Mouse (Mus musculus) hindbrain, embryonic 11.5 days (tissue): ENCODE measurements around the gene Cdk15. TPM values are rescaled to one million over a fixed set of nuclear protein-coding genes. Genes with fewer than 3 reads are reported as not detected.

Experiments
- ATAC-seq: fragments of 200-750 bp; cut with Nextera tagmentation; 2 replicates; pipeline ENCODE4 v1.8.0; 2017; ENCODE audit warnings: mild to moderate bottlenecking, moderate TSS enrichment, moderate library complexity; ENCODE audit not compliant: low FRiP score
- DNase-seq: peaks from one replicate; pipeline ENCODE4 v3.0.0-alpha.2; 2015; ENCODE audit warnings: low spot score
- H3K27ac ChIP-seq: fragments of 300-500 bp; sonication (generic); 2 replicates; pipeline ENCODE4 v1.5.1; 2014; ENCODE audit warnings: mild to moderate bottlenecking, low read depth, low read length
- H3K27me3 ChIP-seq: fragments of 300-500 bp; sonication (generic); 2 replicates; pipeline ENCODE4 v1.6.1; 2014; ENCODE audit warnings: mild to moderate bottlenecking, low read length, moderate library complexity, mixed read lengths; ENCODE audit not compliant: control insufficient read depth, insufficient read depth
- H3K36me3 ChIP-seq: fragments of 300-500 bp; sonication (generic); 2 replicates; pipeline ENCODE4 v1.6.1; 2014; ENCODE audit warnings: mild to moderate bottlenecking, low read length, moderate library complexity, mixed read lengths; ENCODE audit not compliant: control insufficient read depth, insufficient read depth
- H3K4me1 ChIP-seq: fragments of 300-500 bp; sonication (generic); replicated peaks from 2 replicates; pipeline ENCODE4 v1.6.1; 2014; ENCODE audit warnings: low read length, mixed read lengths; ENCODE audit not compliant: control insufficient read depth, insufficient read depth
- H3K4me2 ChIP-seq: fragments of 300-500 bp; sonication (generic); replicated peaks from 2 replicates; pipeline ENCODE4 v1.6.1; 2014; ENCODE audit warnings: mild to moderate bottlenecking, low read depth, low read length
- H3K4me3 ChIP-seq: fragments of 300-500 bp; sonication (generic); 2 replicates; pipeline ENCODE4 v1.5.1; 2014; ENCODE audit warnings: low read depth, low read length
- H3K9ac ChIP-seq: fragments of 300-500 bp; sonication (generic); 2 replicates; pipeline ENCODE4 v1.6.1; 2014; ENCODE audit warnings: low read depth, low read length
- H3K9me3 ChIP-seq: fragments of 300-500 bp; sonication (generic); 2 replicates; pipeline ENCODE4 v1.6.1; 2016; ENCODE audit warnings: low read length; ENCODE audit not compliant: control insufficient read depth
- WGBS: fragments of 180-500 bp; shearing (Covaris S2); extraction: QIAGEN DNeasy Blood & Tissue Kit; methylation state at CpG from one replicate; pipeline ENCODE4 v1.1.7; 2014; 5-methylcytosine and 5-hydroxymethylcytosine counted together
- polyA plus RNA-seq: library from polyadenylated mRNA; unstranded; fragments of >200 nt; fragmentation: Nextera tagmentation; extraction: Ambion mirVana; gene quantifications from 2 replicates; pipeline ENCODE4 v1.2.1, GENCODE M21; 2014

Cdk15 gene
- polyA plus RNA-seq, 1 experiment from 2014 or later, result 1.8 TPM

DNA sequence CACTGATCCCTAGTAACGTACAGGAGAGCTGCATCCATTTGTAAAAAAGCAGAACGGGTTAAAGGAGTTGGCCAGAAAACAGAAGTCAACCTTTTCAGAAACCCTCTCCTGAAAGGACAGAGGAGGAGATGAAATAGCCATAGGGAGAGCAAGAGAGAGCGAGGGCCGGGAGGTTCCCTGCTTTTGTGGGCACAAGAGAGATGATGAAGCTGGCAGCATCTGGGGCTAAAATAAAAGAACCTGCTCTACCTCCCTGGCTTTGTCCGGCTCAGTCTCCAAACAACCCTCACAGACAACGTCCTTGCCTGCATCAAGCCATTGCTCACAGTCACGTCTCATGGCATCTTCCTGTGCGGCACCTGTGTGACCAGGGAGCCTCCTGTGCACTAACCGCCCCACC lies 102.4 kb downstream of the Cdk15 start:
- no peak for DNase-seq
- Histone ChIP-seq H3K4me1 (no peaks in the 10 kb centered on the region), H3K9me3 (no peaks in the 10 kb centered on the region), H3K4me2 (no peak overlapping the region), H3K9ac (no peak overlapping the region), H3K36me3 (no peaks in the 10 kb centered on the region), H3K27ac (no peak overlapping the region), H3K27me3 (no peaks in the 10 kb centered on the region), H3K4me3 (no peak overlapping the region)
- ATAC-seq, result no peak
- 90% methylated on average over 9 of the region's 9 CpGs for WGBS

DNA sequence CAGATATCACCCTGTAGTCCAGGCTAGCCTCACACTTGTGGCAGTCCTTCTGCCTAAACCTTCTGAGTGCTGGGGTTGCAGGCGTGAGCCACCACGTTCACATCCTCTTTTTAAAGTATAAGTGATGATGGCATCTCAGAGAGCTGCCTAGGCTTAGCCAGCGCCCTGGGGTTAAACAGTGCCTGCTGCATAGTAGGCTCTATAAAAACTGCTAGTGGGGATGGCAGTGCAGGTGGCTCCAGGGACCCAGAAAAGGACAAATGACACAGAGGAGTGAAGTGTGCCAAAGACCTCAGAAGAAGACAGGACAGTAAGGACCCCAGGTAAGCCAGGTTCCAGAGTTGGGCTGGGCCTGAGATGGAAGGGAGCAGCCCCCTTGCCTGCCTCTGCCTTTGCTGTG lies 104.1 kb downstream of the Cdk15 start:
- H3K36me3 ChIP-seq, result no peaks in the 10 kb centered on the region
- ATAC-seq (no peak), DNase-seq (no peak)
- H3K9me3 ChIP-seq, result no peaks in the 10 kb centered on the region
- 77% methylated on average over 3 of the region's 3 CpGs for WGBS
- H3K27me3 ChIP-seq, result no peaks in the 10 kb centered on the region
- no peaks in the 10 kb centered on the region for H3K4me1 ChIP-seq
- no peak overlapping the region for H3K4me2 ChIP-seq
- H3K27ac ChIP-seq, result no peak overlapping the region
- H3K9ac ChIP-seq, result no peak overlapping the region
- no peak overlapping the region for H3K4me3 ChIP-seq

DNA sequence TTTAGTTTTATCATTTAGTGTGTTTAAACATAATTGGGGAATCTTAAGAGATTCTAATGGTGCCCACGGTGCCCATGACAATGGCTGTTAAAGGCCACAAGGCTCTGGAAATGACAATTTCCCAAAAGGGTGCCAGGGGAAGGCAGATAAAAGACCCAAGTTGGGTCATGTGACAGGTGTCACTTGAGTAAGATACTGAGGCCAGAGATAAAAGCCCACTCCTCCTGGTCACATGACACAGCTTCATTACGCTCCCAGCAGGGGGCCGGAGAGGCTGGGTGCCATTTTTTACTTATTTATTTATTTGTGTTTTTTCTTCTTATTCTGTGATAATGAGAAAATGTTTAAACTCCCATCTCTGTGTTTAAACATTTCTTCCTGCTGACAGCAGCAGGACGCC lies 104.8 kb downstream of the Cdk15 start:
- ATAC-seq (no peak), DNase-seq (no peak)
- no peaks in the 10 kb centered on the region for H3K9me3 ChIP-seq
- no peaks in the 10 kb centered on the region for H3K36me3 ChIP-seq
- no peaks in the 10 kb centered on the region for H3K27me3 ChIP-seq
- H3K9ac ChIP-seq, result no peak overlapping the region
- H3K27ac ChIP-seq, result no peak overlapping the region
- H3K4me2 ChIP-seq, result no peak overlapping the region
- no peak overlapping the region for H3K4me3 ChIP-seq
- no peaks in the 10 kb centered on the region for H3K4me1 ChIP-seq
- 78% methylated on average over 4 of the region's 4 CpGs for WGBS

DNA sequence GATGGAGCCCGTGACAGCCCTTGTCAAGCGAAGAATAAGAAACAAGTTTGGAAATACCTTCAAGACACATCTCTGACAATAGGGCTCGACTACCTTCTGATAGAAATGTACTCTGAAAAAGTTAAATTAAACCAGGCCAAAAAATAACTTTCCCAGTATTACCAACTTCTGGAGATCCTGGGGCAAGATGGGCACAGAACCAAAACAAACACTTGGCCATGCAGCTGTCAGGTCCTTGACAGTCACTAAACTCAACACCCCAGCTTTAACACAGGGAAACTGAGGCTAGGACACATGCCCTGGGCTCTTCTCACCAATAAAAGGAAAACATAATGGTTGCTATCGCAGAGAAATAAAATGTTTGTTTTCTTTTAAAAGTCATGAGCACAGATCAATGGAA lies 105.3 kb downstream of the Cdk15 start:
- H3K27me3 ChIP-seq, result no peaks in the 10 kb centered on the region
- no peak for DNase-seq
- H3K9ac ChIP-seq, result no peak overlapping the region
- no peaks in the 10 kb centered on the region for H3K9me3 ChIP-seq
- 87% methylated on average over 4 of the region's 4 CpGs for WGBS
- no peak overlapping the region for H3K27ac ChIP-seq
- H3K36me3 ChIP-seq, result no peaks in the 10 kb centered on the region
- H3K4me2 ChIP-seq, result no peak overlapping the region
- no peak overlapping the region for H3K4me3 ChIP-seq
- ATAC-seq, result no peak
- H3K4me1 ChIP-seq, result no peaks in the 10 kb centered on the region

DNA sequence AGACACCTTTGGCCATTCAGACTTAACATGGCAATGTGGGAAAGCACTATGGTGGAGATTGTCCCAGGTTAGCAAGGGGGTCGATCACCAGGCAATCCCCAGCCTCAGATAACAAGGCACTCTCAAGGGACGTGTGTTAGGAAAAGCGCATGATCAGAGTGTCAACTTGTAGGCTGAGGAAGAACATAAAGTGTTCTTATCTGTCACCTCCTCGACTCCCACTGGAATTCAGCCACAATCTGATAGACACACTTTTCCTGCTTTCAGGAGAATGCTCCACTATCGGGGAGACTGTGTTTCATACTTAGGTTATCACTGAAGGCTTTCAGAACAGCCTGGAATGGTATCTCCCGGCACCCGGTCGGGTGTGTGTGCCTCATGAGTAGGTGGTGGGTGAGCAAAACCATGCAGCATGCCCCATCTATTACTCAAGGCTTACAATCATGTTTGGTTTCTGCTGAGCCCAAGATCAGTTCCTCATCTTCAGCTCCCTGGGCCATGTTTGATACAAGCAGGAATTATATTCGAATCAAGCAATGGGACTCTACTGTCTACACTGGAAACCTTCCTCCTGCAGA lies 107.8 kb downstream of the Cdk15 start:
- Histone ChIP-seq H3K9me3 (no peaks in the 10 kb centered on the region), H3K27me3 (no peaks in the 10 kb centered on the region), H3K4me1 (no peaks in the 10 kb centered on the region), H3K36me3 (no peaks in the 10 kb centered on the region), H3K4me3 (no peak overlapping the region), H3K4me2 (no peak overlapping the region), H3K9ac (no peak overlapping the region), H3K27ac (no peak overlapping the region)
- ATAC-seq, result no peak
- DNase-seq, result no peak
- 81% methylated on average over 9 of the region's 9 CpGs for WGBS

DNA sequence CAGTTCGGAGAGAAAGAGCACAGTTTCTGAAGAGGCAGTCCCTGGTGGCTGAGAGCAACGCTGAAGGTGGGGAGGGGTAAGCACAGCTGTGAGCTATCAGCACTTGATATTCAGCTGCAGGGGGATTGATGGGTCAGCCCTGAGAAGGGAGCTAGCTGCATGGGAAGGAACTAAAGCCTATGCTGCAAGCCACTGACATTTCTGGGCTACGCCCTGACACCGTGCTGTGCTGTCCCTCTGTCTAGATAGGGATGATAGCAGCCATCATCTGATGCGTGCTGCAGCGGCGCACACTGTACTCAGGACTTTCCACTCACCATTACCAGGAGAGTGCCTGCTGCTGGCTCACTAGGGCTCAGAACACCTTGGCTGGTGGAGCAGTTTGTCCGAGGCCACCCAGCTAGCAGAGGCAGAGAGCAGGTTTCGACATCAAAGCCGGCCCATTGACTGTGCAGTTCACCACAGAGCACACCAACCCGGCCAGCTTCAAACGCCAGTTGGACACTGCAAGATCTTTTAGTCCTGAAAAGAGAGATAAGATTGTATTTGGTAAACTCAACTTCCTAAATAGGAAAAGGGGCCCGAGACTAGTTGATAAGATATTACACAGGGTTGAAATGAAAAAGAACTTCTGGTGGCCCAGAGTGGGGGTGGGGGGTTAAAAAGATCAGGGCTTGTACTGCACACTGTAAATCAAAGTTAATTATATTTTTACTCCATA lies 111.4 kb downstream of the Cdk15 start:
- H3K4me1 ChIP-seq, result no peaks in the 10 kb centered on the region
- 34% methylated on average over 13 of the region's 13 CpGs for WGBS
- peak; percentile 9 for DNase-seq

DNA sequence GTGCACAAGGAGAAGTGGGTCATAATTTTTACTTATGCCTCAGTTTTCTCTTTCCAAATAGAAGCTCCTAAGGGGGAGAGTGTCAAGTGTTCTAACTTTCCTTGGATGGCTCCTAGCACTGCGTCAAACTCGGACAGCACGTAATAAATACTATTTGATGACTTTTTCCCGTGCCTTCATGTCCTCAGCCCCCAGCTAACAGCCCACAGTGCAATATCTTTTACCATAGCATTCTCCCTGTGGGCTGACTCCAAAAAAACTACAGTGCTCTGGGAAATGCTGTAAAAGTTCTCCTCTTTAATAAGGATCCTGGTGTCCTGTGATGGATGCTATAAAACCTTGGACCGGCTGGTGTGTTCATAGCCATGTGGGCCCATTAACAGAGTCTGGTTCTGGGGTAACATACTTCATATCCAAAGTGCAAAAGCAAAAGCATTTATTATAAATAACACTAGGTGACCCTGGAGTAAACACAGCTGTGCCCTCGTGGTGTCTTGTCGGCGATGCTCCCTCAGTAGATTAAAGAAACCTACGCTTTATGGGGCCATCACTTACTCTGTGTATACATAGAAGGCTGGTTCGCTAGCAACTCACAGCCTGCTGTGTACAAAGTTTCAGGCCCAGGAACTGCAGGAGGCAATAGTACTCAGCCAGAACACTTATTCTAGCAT lies 112.1 kb downstream of the Cdk15 start:
- H3K36me3 ChIP-seq, result no peaks in the 10 kb centered on the region
- no peak overlapping the region for H3K27ac ChIP-seq
- ATAC-seq, result no peak
- H3K9me3 ChIP-seq, result no peaks in the 10 kb centered on the region
- no peak overlapping the region for H3K4me3 ChIP-seq
- WGBS, result 81% methylated on average over 10 of the region's 10 CpGs
- H3K27me3 ChIP-seq, result no peaks in the 10 kb centered on the region
- no peak overlapping the region for H3K9ac ChIP-seq
- H3K4me2 ChIP-seq, result no peak overlapping the region
- DNase-seq, result no peak
- H3K4me1 ChIP-seq, result no peaks in the 10 kb centered on the region

More for the DNA sequence above, 111.4 kb downstream of the Cdk15 start:
- no peak overlapping the region for H3K4me3 ChIP-seq
- H3K27ac ChIP-seq, result no peak overlapping the region
- no peak for ATAC-seq
- H3K36me3 ChIP-seq, result no peaks in the 10 kb centered on the region
- no peaks in the 10 kb centered on the region for H3K27me3 ChIP-seq
- H3K9me3 ChIP-seq, result no peaks in the 10 kb centered on the region
- no peak overlapping the region for H3K4me2 ChIP-seq
- H3K9ac ChIP-seq, result no peak overlapping the region; the same call in 1 of the 2 replicates

DNA sequence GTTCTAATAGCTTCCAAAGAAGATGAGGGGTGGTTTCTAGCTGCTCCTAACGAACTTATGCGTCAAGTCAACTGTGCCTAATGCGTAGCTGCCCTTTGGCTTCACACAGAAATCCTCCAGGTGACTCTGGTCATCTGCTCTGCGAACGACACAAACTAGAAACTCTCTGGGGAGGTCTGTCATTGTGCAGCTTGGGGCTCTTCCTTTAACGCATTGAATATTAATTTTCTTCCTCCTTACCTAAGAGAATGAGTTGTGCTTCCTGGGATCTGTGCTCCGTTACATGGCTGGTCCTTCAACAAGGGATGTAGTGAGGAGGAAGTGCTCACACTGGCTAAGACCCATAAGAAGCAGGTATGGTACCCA lies 112.6 kb downstream of the Cdk15 start:
- Histone ChIP-seq H3K4me1 (no peaks in the 10 kb centered on the region), H3K27me3 (no peaks in the 10 kb centered on the region), H3K9me3 (no peaks in the 10 kb centered on the region), H3K36me3 (no peaks in the 10 kb centered on the region), H3K4me2 (no peak overlapping the region), H3K27ac (no peak overlapping the region), H3K4me3 (no peak overlapping the region), H3K9ac (no peak overlapping the region)
- 69% methylated on average over 7 of the region's 7 CpGs for WGBS
- DNase-seq (no peak), ATAC-seq (no peak)
